Mouse (Mus musculus) kidney, adult 2 months (tissue): ENCODE results near the gene Adam1a.

Experiments used
- CTCF ChIP-seq: fragments of 200-500 bp; conservative IDR thresholded peaks from 2 replicates; pipeline ENCODE4 v1.5.1; 2011; ENCODE audit warnings: low read depth, mild to moderate bottlenecking, control low read depth, low read length, moderate library complexity, mixed read lengths; ENCODE audit not compliant: insufficient read depth, insufficient read length
- POLR2A ChIP-seq: fragments of 200-500 bp; IDR thresholded peaks from one replicate; pipeline ENCODE4 v1.6.1; 2011; ENCODE audit warnings: low read depth, low read length, control low read depth

DNA sequence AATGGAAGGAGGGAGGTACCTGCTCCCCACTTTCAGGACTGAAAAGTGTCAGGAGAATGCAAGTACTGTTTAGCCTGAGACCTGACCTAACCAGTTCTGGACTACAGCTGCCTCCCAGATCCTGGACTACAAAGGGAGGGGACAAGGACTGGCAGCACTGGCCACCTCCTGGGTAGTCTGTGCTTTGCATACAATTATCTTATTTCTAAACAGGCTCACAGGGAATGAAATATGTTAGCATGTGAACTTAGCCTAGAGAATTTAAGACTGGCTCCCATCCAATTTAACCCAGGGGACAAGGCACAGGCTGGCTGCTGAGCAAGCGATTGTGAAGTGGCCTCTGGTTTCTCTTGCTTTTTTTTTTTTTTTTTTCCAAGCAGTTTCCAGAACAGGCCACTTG, 25.5 kb upstream of the Adam1a start:
- TF ChIP-seq POLR2A (no peak), CTCF (no peak)
